Mouse (Mus musculus): ENCODE results near the gene Arhgap32.

Arhgap32 gene

DNA sequence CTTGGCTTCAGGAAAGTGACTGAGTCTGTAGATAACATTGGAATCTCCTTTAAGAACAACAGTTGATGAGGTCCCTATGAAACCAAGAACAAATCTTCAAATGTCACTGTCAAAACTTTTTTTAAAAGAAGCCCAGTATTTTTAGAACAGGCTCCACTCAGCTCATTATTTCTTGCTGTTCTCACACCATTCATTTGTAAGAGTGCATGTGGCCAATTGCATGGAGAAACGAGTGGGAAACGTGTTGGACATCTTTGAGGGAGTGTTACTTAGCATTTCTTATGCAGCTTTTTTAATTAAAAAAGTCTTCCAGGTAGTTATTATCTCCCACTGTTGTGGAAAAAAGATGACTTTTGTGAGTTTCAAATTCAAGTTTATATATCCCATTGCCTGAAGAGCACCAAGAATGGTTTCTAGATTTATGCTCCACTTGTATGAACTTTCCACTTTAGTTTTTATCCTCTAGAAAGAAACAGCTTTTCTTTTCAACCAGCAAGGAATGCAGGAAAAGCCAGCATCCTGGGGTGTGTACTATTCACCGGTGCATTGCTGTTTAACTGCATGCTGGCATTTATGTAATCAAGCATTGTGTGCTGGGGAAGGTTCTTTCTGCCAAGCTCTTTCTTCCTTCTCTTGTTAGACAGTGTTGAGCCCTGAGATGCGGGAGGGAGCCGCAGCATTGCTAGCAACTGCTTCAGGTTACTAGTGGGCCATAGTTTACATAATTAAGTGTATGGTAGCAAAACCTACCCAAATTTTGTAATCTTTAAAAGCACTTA, 76.5 kb downstream of the Arhgap32 start:
- DNase-seq (ENCODE audit: low read depth in 1 of 2, low spot score in 2 of 2), result no peak

GRCm38 (mm10) chr9:32204450-32204990, 88.6 kb downstream of the Arhgap32 start:
- DNase-seq (ENCODE audit: low read depth in 1 of 2, low spot score in 2 of 2), result no peak

- DNase-seq (ENCODE audit: low read depth in 1 of 2, low spot score in 2 of 2), result no peak
Observed at GRCm38 (mm10) chr9:32207133-32207532, 91.2 kb downstream of the Arhgap32 start.

- no peak for DNase-seq (ENCODE audit: low read depth in 1 of 2, low spot score in 2 of 2)
Observed at GRCm38 (mm10) chr9:32208071-32208470, 92.1 kb downstream of the Arhgap32 start.

- no peak for DNase-seq (ENCODE audit: low read depth in 1 of 2, low spot score in 2 of 2)
Observed at GRCm38 (mm10) chr9:32216820-32217567, 101.1 kb downstream of the Arhgap32 start.

DNA sequence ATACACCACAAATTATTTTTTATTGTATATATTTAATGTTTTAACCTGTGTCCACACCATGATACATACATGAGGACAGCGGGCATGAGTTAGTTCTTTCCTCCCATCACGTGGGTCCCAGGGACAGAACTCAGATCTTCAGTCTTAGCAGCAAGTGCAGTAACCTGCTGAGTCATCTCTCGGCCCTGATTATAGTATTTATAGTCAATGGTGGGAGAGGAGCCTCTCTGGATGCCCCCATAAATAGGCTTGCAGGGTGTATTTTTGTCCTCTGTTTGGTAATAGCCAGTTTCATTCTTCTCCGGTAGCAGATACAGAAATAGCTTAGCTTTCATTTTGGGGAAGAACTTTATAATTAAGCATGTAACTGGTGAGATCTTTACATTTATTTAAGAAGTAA, 103.5 kb downstream of the Arhgap32 start:
- DNase-seq (ENCODE audit: low read depth in 1 of 2, low spot score in 2 of 2), result no peak

DNA sequence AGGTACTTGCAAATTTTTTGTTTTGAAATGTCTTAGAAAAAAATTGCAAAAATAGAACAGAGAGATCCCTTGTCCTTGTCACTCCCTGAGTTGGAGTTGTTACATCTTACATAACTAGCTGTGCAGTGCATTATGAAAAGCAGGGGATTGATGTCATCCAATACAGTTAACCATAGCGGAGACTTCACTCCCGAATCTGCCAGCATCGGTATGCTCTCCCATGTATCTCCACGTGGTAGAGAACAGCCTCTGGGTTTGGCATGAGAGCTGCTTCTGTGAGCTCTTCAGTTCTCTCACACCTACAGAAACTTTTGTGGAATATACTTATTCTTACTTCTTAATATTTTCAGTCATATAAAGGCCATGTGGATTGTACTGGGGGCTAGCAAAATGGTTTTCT, 106.2 kb downstream of the Arhgap32 start:
- no peak for DNase-seq (ENCODE audit: low read depth in 1 of 2, low spot score in 2 of 2)

GRCm38 (mm10) chr9:32223739-32224529, 108.0 kb downstream of the Arhgap32 start:
- no peak for DNase-seq (ENCODE audit: low read depth in 1 of 2, low spot score in 2 of 2)

DNA sequence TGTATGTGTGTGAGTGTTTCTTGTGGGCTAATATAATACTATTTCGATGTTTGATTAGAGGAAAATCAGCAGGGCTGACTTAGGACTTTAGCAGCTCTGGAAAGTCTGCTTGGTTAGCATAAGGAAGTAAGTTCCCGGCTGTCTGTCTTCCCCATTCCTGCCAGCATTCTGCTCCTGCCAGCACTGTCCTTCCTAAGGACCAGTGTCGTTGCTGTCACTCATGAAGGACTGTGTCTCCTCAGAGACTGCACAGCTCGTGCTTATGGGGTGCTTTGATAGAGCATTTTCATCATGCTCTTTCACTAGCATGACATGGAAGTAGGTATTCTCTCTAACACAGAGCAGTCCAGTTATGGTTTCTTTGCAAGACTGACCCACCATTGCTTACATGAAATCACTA, 109.0 kb downstream of the Arhgap32 start:
- no peak for DNase-seq (ENCODE audit: low read depth in 1 of 2, low spot score in 2 of 2)

DNA sequence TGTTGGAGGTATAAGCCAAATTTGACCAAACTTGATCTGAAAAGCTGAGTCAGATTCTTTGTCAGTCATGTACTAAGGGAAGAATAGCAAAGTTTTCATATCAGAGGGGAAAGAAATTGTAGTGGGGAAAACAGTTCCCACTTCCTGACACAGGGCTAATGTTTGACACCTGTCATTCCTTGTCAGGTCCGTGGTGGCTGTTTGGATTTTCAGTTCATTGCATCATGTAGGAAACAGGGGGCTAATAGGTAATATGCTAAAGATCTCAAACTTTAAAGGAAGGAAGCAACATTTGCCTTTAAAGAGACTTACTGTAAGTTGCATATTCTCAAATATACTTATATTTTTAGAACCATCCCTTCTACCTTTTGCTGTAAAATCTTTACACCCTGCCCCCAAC, 109.6 kb downstream of the Arhgap32 start:
- DNase-seq (ENCODE audit: low read depth in 1 of 2, low spot score in 2 of 2), result no peak

- DNase-seq (ENCODE audit: low read depth in 1 of 2, low spot score in 2 of 2), result no peak
Observed at GRCm38 (mm10) chr9:32227034-32227433, 111.1 kb downstream of the Arhgap32 start.

GRCm38 (mm10) chr9:32233593-32233992, 117.7 kb downstream of the Arhgap32 start:
- no peak for DNase-seq (ENCODE audit: low read depth in 1 of 2, low spot score in 2 of 2)

DNA sequence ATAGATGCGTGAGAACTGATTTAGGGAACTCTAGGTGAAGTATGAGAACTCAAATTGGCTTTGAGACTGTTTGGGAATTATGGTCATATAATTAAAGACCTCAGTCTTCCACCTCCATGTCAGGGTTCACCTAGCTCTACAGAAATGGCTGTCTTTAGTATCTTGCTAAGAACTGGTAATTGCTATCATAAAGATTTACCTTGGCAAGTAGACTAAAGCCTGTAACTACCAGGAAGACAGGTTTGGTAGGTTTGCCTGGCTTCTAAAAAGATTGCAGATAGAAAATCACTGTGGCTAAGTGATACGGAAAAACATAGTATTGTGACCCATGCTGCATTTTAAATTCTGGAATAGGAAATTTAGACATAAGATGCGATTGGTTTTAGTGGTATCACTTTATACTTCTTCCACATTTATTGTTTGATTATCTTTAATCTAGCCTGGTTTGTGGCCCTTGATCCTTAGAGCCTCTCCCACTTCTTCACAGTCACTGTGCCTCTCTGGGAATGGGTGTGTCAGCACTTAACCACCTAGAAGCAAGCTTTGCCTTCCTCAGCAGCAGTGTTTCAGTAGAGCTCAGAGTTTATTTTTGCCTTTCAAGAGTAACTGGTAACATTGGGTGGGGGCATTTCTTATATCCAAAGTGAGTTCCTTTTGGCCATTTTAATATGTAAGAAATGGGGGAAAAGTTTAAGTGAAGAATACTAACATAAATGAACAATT, 119.0 kb downstream of the Arhgap32 start:
- DNase-seq (ENCODE audit: low read depth in 1 of 2, low spot score in 2 of 2), result no peak

- DNase-seq (ENCODE audit: low read depth in 1 of 2, low spot score in 2 of 2), result no peak
Observed at GRCm38 (mm10) chr9:32238899-32239298, 123.0 kb downstream of the Arhgap32 start.

DNA sequence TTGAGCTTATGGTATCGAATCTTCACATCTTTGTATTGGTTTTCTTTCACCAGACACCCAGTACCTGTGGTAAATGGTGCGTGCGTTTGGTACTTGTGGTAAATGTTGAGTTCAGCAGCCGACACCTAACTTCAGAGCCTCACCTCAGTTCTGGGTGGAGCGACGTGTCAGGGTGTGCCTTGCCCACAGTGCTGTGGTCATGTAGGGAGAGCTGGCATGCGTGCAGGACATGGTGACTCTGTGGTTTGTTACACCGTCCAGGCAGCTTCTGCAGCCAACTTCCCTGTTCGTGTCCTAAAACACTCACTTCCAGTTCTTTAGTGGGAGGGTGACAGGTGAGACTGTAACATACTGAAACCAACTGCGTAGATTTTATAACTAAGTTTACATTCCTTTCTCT, 123.5 kb downstream of the Arhgap32 start:
- no peak for DNase-seq (ENCODE audit: low read depth in 1 of 2, low spot score in 2 of 2)

GRCm38 (mm10) chr9:32240449-32240848, 124.5 kb downstream of the Arhgap32 start:
- DNase-seq (ENCODE audit: low read depth in 1 of 2, low spot score in 2 of 2), result no peak

DNA sequence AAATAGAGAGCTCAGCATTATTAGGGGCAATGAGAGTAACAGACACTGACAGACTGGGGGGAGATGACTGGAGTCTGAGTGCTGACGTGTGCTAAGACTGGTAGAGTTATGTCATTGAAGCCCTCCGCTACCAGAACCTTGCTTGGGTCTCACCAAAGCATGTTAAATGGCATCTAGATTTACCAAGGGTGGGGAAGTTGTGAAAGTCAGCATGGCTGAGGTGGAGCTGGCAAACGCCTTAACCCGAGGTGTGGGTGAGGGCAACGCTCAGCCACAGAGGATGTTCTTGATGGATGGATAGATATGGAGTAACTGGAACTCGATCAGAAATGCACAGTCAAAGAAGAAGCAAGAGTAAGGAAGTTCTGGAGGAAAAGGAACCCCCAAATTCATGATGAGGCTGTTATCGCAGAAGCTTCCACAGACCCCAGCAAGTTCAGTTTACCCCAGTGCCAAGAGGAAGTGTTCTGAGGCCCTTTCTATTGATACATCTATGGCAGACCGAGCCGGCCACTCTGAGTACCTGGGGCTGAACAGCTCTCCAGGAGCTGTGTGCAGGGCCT, 125.8 kb downstream of the Arhgap32 start:
- DNase-seq (ENCODE audit: low read depth in 1 of 2, low spot score in 2 of 2), result no peak

GRCm38 (mm10) chr9:32242921-32243617, 127.1 kb downstream of the Arhgap32 start:
- no peak for DNase-seq (ENCODE audit: low read depth in 1 of 2, low spot score in 2 of 2)

- DNase-seq (ENCODE audit: low read depth in 1 of 2, low spot score in 2 of 2), result no peak
Observed at GRCm38 (mm10) chr9:32245237-32245636, 129.3 kb downstream of the Arhgap32 start.
